8 mouse cellular contexts compared by ENCODE assay signal in genomic region chr2:167640279-167640678, GRCm38 (mm10). TPM values are rescaled to one million over a fixed set of nuclear protein-coding genes. Genes with fewer than 3 reads are reported as not detected.
DNase-seq lines count a peak whose midpoint lies in the region; ATAC-seq and TF ChIP-seq lines count a peak whose summit lies in the region.

No protein-coding gene starts in this region.

- intact Hi-C loops in gastrocnemius, adult 2 months (cut with DNase I) = no loop called here
- intact Hi-C loops in left cerebral cortex, postnatal 25 days (cut with DNase I) = loop anchor here (2.0 kb wide), 1 partner anchor 35 kb away; no protein-coding TSS in a partner anchor
- intact Hi-C loops in gastrocnemius, postnatal 36 days (cut with DNase I) = loop anchor here (1.0 kb wide), 1 partner anchor 40 kb away; no protein-coding TSS in a partner anchor

- ATAC-seq in erythroblast, adult 5-6 weeks (replicated peaks; ENCODE audit: low FRiP score, poor library complexity, severe bottlenecking) = 0 out of 2 replicates have a peak, but pooled peaks have one; percentile 45

- peak; percentile 69 for TF ChIP-seq CTCF in gastrocnemius, adult 2 months (IDR thresholded peaks at IDR 0.05)

- DNase-seq in gastrocnemius, adult 2 months = peak; percentile 40
- no peak for DNase-seq in gastrocnemius, postnatal 25 days
- peak; percentile 47 for DNase-seq in retina, embryonic 14.5 days (ENCODE audit: low spot score)
- no peak for DNase-seq in retina, postnatal 1 day
- peak; percentile 75 for DNase-seq in thymus, postnatal 14 days
- no peak for DNase-seq in left cerebral cortex, postnatal 25 days (ENCODE audit: low spot score in 2 of 2)
- no peak for DNase-seq in gastrocnemius, postnatal 36 days

- no peak overlapping the region for H3K4me3 ChIP-seq in gastrocnemius, adult 2 months

- H3K27ac ChIP-seq in gastrocnemius, adult 2 months = no peak overlapping the region

RNA-seq across cellular contexts. Expression of gene Ube2v1, which starts 8.4 kb away (rescaled TPM):
- total RNA-seq in gastrocnemius, adult 2 months (2021) = 100 to 1,000 TPM; 170 to 181 TPM
- total RNA-seq in gastrocnemius, postnatal 25 days (2021) = 100 to 1,000 TPM; 157 to 160 TPM
- total RNA-seq in erythroblast, adult 5-6 weeks (2015; ENCODE audit: low replicate concordance) = 134 and 176 TPM in 2 replicates
- total RNA-seq in erythroblast, adult 5-6 weeks (2017; ENCODE audit: low replicate concordance) = 150 and 202 TPM in 2 replicates
- 100 to 1,000 TPM; 254 to 264 TPM for total RNA-seq in left cerebral cortex, postnatal 25 days (2021)
- total RNA-seq in gastrocnemius, postnatal 36 days (2021) = 100 to 1,000 TPM; 160 to 167 TPM

RNA-seq across cellular contexts. Expression of gene Gm20431, which starts 21.0 kb away (rescaled TPM):
- total RNA-seq in gastrocnemius, adult 2 months (2021) = 10 to 100 TPM in 1 of 2 experiments, 1 to 10 TPM in 1; 3.7 to 11.5 TPM
- total RNA-seq in gastrocnemius, postnatal 25 days (2021) = 10 to 100 TPM in 1 of 2 experiments, 1 to 10 TPM in 1; 7.7 to 11.6 TPM
- not detected in 2 replicates for total RNA-seq in erythroblast, adult 5-6 weeks (2015; ENCODE audit: low replicate concordance)
- not detected in 2 replicates for total RNA-seq in erythroblast, adult 5-6 weeks (2017; ENCODE audit: low replicate concordance)
- 10 to 100 TPM; 43.9 to 47.8 TPM for total RNA-seq in left cerebral cortex, postnatal 25 days (2021)
- 10 to 100 TPM in 1 of 2 experiments, 1 to 10 TPM in 1; 6.3 to 11.4 TPM for total RNA-seq in gastrocnemius, postnatal 36 days (2021)

RNA-seq across cellular contexts. Expression of gene Cebpb, which starts 48.4 kb away (rescaled TPM):
- total RNA-seq in gastrocnemius, adult 2 months (2021) = 100 to 1,000 TPM; 106 to 181 TPM
- total RNA-seq in gastrocnemius, postnatal 25 days (2021) = 10 to 100 TPM; 93.5 to 95.6 TPM
- 8.8 and 9.0 TPM in 2 replicates for total RNA-seq in erythroblast, adult 5-6 weeks (2015; ENCODE audit: low replicate concordance)
- 7.3 and 14.8 TPM in 2 replicates for total RNA-seq in erythroblast, adult 5-6 weeks (2017; ENCODE audit: low replicate concordance)
- total RNA-seq in left cerebral cortex, postnatal 25 days (2021) = 10 to 100 TPM; 12.1 to 12.7 TPM
- 100 to 1,000 TPM; 115 to 129 TPM for total RNA-seq in gastrocnemius, postnatal 36 days (2021)

RNA-seq across cellular contexts. Expression of gene Tmem189, which starts 49.3 kb away (rescaled TPM):
- total RNA-seq in gastrocnemius, adult 2 months (2021) = 10 to 100 TPM; 13.0 to 14.9 TPM
- 10 to 100 TPM; 13.4 to 18.9 TPM for total RNA-seq in gastrocnemius, postnatal 25 days (2021)
- 19.6 and 20.8 TPM in 2 replicates for total RNA-seq in erythroblast, adult 5-6 weeks (2015; ENCODE audit: low replicate concordance)
- total RNA-seq in erythroblast, adult 5-6 weeks (2017; ENCODE audit: low replicate concordance) = 23.7 and 52.9 TPM in 2 replicates
- 10 to 100 TPM; 49.7 to 54.0 TPM for total RNA-seq in left cerebral cortex, postnatal 25 days (2021)
- 10 to 100 TPM; 14.9 to 15.6 TPM for total RNA-seq in gastrocnemius, postnatal 36 days (2021)

Comparison
In these comparisons a context has a peak if more than half of its experiments do, and no peak if none do; other contexts are left out.
1. DNase-seq: peak in gastrocnemius, adult 2 months (single experiment), retina, embryonic 14.5 days (single experiment) and thymus, postnatal 14 days (single experiment); none in gastrocnemius, postnatal 25 days (single experiment), retina, postnatal 1 day (single experiment), left cerebral cortex, postnatal 25 days (0 of 2) and gastrocnemius, postnatal 36 days (0 of 2).
2. RNA of gene Gm20431, which starts 21.0 kb away (total RNA-seq): 43.9 to 47.8 TPM in left cerebral cortex, postnatal 25 days, 7.7 to 11.6 TPM in gastrocnemius, postnatal 25 days, 3.7 to 11.5 TPM in gastrocnemius, adult 2 months and 6.3 to 11.4 TPM in gastrocnemius, postnatal 36 days; not detected in erythroblast, adult 5-6 weeks; every median in the first group is over 4 times any median in the second.
3. RNA of gene Cebpb, which starts 48.4 kb away (total RNA-seq): 106 to 181 TPM in gastrocnemius, adult 2 months, 115 to 129 TPM in gastrocnemius, postnatal 36 days and 93.5 to 95.6 TPM in gastrocnemius, postnatal 25 days; 12.1 to 12.7 TPM in left cerebral cortex, postnatal 25 days and 7.3 to 14.8 TPM in erythroblast, adult 5-6 weeks; every median in the first group is over 4 times any median in the second.